Mouse (Mus musculus) MEL (cell line): ENCODE data around the gene Carm1.

Source experiments
- CHD1 ChIP-seq: IDR thresholded peaks from 2 replicates; pipeline ENCODE4 v1.6.1; 2012; ENCODE audit warnings: low read depth, mild to moderate bottlenecking, inconsistent platforms, low read length, improper control_type of control experiment
- CTCF ChIP-seq, 3 experiments: IDR thresholded peaks in 2 of 3; conservative IDR thresholded peaks in 1 of 3; 2 replicates each; pipeline ENCODE4 v1.5.1; 2011 to 2012; ENCODE audit warnings: low read length in 3 of 3, low read depth in 2 of 3, mild to moderate bottlenecking in 2 of 3, improper control_type of control experiment in 1 of 3, inconsistent platforms in 1 of 3, mixed read lengths in 1 of 3, moderate library complexity in 1 of 3; ENCODE audit not compliant: control insufficient read depth in 1 of 3, insufficient read depth in 1 of 3, poor library complexity in 1 of 3, severe bottlenecking in 1 of 3
- KAT2A ChIP-seq: conservative IDR thresholded peaks from 2 replicates; pipeline ENCODE4 v1.6.1; 2012; ENCODE audit warnings: low read depth, low read length, improper control_type of control experiment, inconsistent platforms
- MEF2A ChIP-seq: IDR thresholded peaks from 2 replicates; pipeline ENCODE4 v1.6.1; 2014; ENCODE audit warnings: low read depth, mild to moderate bottlenecking, inconsistent platforms, low read length, improper control_type of control experiment; ENCODE audit not compliant: poor library complexity, insufficient replicate concordance, severe bottlenecking; ENCODE audit errors: extremely low read depth

- TF ChIP-seq MEF2A = no peak
- no peak for TF ChIP-seq CTCF (IDR thresholded peaks at IDR 0.05 in 2 of 3, conservative IDR thresholded peaks at IDR 0.05 in 1 of 3; ENCODE audit: control insufficient read depth in 1 of 3, insufficient read depth in 1 of 3, low read depth in 2 of 3, low read length in 3 of 3, poor library complexity in 1 of 3, severe bottlenecking in 1 of 3)
- no peak for TF ChIP-seq KAT2A
- TF ChIP-seq CHD1 = no peak
Measured at GRCm38 (mm10) chr9:21639031-21639430, 92.3 kb downstream of the Carm1 start.
